In the genomic region with DNA sequence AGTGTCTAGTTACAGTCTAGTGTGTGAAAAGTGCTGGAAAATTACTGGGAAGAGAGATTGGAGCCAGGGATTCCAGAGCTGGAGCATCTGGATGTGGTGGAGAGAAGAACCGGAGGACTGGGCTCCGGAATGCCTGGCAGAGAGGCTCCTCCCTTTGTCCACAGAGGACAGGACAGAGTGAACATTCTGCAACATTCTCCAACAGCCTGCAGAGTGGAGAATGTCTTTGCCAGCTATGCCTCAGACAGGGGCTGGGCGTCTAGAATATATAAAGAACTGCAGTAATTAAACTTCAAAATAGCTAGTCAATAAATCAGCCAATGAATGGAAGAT, we compare ENCODE assay signal across 9 mouse cellular contexts. TPM values are rescaled to one million over a fixed set of nuclear protein-coding genes. Genes with fewer than 3 reads are reported as not detected.
A peak's percentile ranks its signal among the peaks of the same experiment; 100 is the strongest.
DNase-seq lines count a peak whose midpoint lies in the region; ATAC-seq and TF ChIP-seq lines count a peak whose summit lies in the region.
"Had no signal": no experiment of that assay in that cellular context is flagged by ENCODE, and none has a peak within 500 bp of the region (broad histone marks: within the 10 kb centered on the region; RNA-seq: fewer than 3 reads in every experiment).

No protein-coding gene starts in this region.

- H3K27me3 ChIP-seq in lung, embryonic 14.5 days (ENCODE audit: insufficient read depth, low read length), result no peaks in the 10 kb centered on the region
- H3K27me3 ChIP-seq in hindbrain, embryonic 12.5 days, result peaks cover 16% of the 10 kb centered on the region
- H3K27me3 ChIP-seq in midbrain, postnatal 0 days (ENCODE audit: insufficient read depth, low read length), result no peaks in the 10 kb centered on the region

- H3K4me1 ChIP-seq in lung, embryonic 14.5 days (ENCODE audit: insufficient read depth), result no peaks in the 10 kb centered on the region
- H3K4me1 ChIP-seq in hindbrain, embryonic 12.5 days, result peaks cover 4% of the 10 kb centered on the region; the same call in 1 of the 2 replicates
- H3K4me1 ChIP-seq in midbrain, postnatal 0 days (ENCODE audit: insufficient read depth, low read length), result peaks cover 3% of the 10 kb centered on the region; the same call in 1 of the 2 replicates

- H3K4me3 ChIP-seq in lung, embryonic 14.5 days (ENCODE audit: low read depth, low read length), result peak overlapping the region; percentile 57; the same call in 1 of the 2 replicates
- H3K4me3 ChIP-seq in hindbrain, embryonic 12.5 days, result no peak overlapping the region
- peak overlapping the region; percentile 76 for H3K4me3 ChIP-seq in midbrain, postnatal 0 days (ENCODE audit: low read depth, low read length)

- no peaks in the 10 kb centered on the region for H3K9me3 ChIP-seq in lung, embryonic 14.5 days (ENCODE audit: low read depth, low read length)
- no peaks in the 10 kb centered on the region for H3K9me3 ChIP-seq in hindbrain, embryonic 12.5 days (replicated peaks)
- no peaks in the 10 kb centered on the region for H3K9me3 ChIP-seq in midbrain, postnatal 0 days (ENCODE audit: low read length)

- no peaks in the 10 kb centered on the region for H3K36me3 ChIP-seq in lung, embryonic 14.5 days (ENCODE audit: insufficient read depth)
- no peaks in the 10 kb centered on the region for H3K36me3 ChIP-seq in hindbrain, embryonic 12.5 days
- no peaks in the 10 kb centered on the region for H3K36me3 ChIP-seq in midbrain, postnatal 0 days (ENCODE audit: insufficient read depth, low read length)

- H3K4me2 ChIP-seq in lung, embryonic 14.5 days, result peak overlapping the region; percentile 99
- peak overlapping the region; percentile 98 for H3K4me2 ChIP-seq in hindbrain, embryonic 12.5 days (replicated peaks)
- peak overlapping the region; percentile 57 for H3K4me2 ChIP-seq in midbrain, postnatal 0 days (ENCODE audit: low read depth, low read length, poor library complexity, severe bottlenecking)

- H3K9ac ChIP-seq in lung, embryonic 14.5 days, result no peak overlapping the region
- H3K9ac ChIP-seq in hindbrain, embryonic 12.5 days, result 0 out of 2 replicates have a peak overlapping the region, but pooled peaks have one; percentile 8
- peak overlapping the region; percentile 89 for H3K9ac ChIP-seq in midbrain, postnatal 0 days (replicated peaks; ENCODE audit: low read length, poor library complexity, severe bottlenecking)

- no peak overlapping the region for H3K27ac ChIP-seq in lung, embryonic 14.5 days (ENCODE audit: low read depth)
- no peak overlapping the region for H3K27ac ChIP-seq in hindbrain, embryonic 12.5 days
- peak overlapping the region; percentile 89; the same call in 1 of the 2 replicates for H3K27ac ChIP-seq in midbrain, postnatal 0 days (ENCODE audit: low read depth, low read length)

- no peak for TF ChIP-seq CTCF in lung, embryonic 14.5 days (IDR thresholded peaks at IDR 0.05; ENCODE audit: low read depth)
- TF ChIP-seq CTCF in midbrain, postnatal 0 days (IDR thresholded peaks at IDR 0.05), result no peak

- no peak for ATAC-seq in lung, embryonic 14.5 days (ENCODE audit: insufficient read depth)
- no peak for ATAC-seq in hindbrain, embryonic 12.5 days (ENCODE audit: low FRiP score)
- ATAC-seq in midbrain, postnatal 0 days (ENCODE audit: low FRiP score), result no peak

- DNase-seq in lung, embryonic 14.5 days, result peak; percentile 22
- DNase-seq in lung, postnatal 25 days (ENCODE audit: low spot score), result no peak
- peak; percentile 59 to 69 for DNase-seq in kidney, adult 8-10 months
- DNase-seq in midbrain, postnatal 0 days (ENCODE audit: low spot score), result peak; percentile 31
- DNase-seq in yolk sac, embryonic 10.5 days (ENCODE audit: low spot score), result no peak
- no peak for DNase-seq in adrenal gland, postnatal 36 days
- DNase-seq: layer of hippocampus, adult 9-11 months had no signal

- WGBS in lung, embryonic 14.5 days, result 34% methylated on average over 3 of the region's 3 CpGs
- WGBS in hindbrain, embryonic 12.5 days, result 56% methylated on average over 3 of the region's 3 CpGs
- 62% methylated on average over 3 of the region's 3 CpGs for WGBS in midbrain, postnatal 0 days

RNA-seq across cellular contexts. Expression of a gene that starts 2.7 kb away (rescaled TPM):
- not detected in 2 replicates for polyA plus RNA-seq in lung, embryonic 14.5 days (2014; fragmentation: Nextera tagmentation; extraction: Ambion mirVana)
- not detected in 2 replicates for polyA plus RNA-seq in hindbrain, embryonic 12.5 days (2016; fragmentation: Nextera tagmentation; extraction: Ambion mirVana)
- 0.16 and 2.5 TPM in 2 replicates for total RNA-seq in midbrain, postnatal 0 days (2014; rRNA removed)
- polyA plus RNA-seq in midbrain, postnatal 0 days (2015; fragmentation: Nextera tagmentation; extraction: Ambion mirVana), result 0.28 and 0.52 TPM in 2 replicates
- under 1 TPM in 1 of 2 experiments, not detected in 1; 0.53 TPM for total RNA-seq in adrenal gland, postnatal 36 days (2021)
- polyA plus RNA-seq: small intestine, adult 2 months had no signal

RNA-seq across cellular contexts. Expression of a gene that starts 36.1 kb away (rescaled TPM):
- not detected in 2 replicates for polyA plus RNA-seq in lung, embryonic 14.5 days (2014; fragmentation: Nextera tagmentation; extraction: Ambion mirVana)
- not detected in 2 replicates for polyA plus RNA-seq in hindbrain, embryonic 12.5 days (2016; fragmentation: Nextera tagmentation; extraction: Ambion mirVana)
- not detected in 2 replicates for total RNA-seq in midbrain, postnatal 0 days (2014; rRNA removed)
- polyA plus RNA-seq in midbrain, postnatal 0 days (2015; fragmentation: Nextera tagmentation; extraction: Ambion mirVana), result not detected in 2 replicates
- under 1 TPM in 1 of 2 experiments, not detected in 1; 0.33 TPM for total RNA-seq in adrenal gland, postnatal 36 days (2021)
- polyA plus RNA-seq: small intestine, adult 2 months had no signal

RNA-seq across cellular contexts. Expression of a gene that starts 51.5 kb away (rescaled TPM):
- 34.9 and 37.9 TPM in 2 replicates for polyA plus RNA-seq in lung, embryonic 14.5 days (2014; fragmentation: Nextera tagmentation; extraction: Ambion mirVana)
- polyA plus RNA-seq in hindbrain, embryonic 12.5 days (2016; fragmentation: Nextera tagmentation; extraction: Ambion mirVana), result 15.6 and 17.2 TPM in 2 replicates
- 2.3 and 4.2 TPM in 2 replicates for total RNA-seq in midbrain, postnatal 0 days (2014; rRNA removed)
- 2.4 and 2.7 TPM in 2 replicates for polyA plus RNA-seq in midbrain, postnatal 0 days (2015; fragmentation: Nextera tagmentation; extraction: Ambion mirVana)
- 1 to 10 TPM; 3.2 to 6.4 TPM for total RNA-seq in adrenal gland, postnatal 36 days (2021)

Comparison
In these comparisons a context has a peak if more than half of its experiments do, and no peak if none do; other contexts are left out.
1. DNase-seq: peak in lung, embryonic 14.5 days (single experiment), kidney, adult 8-10 months (2 of 2) and midbrain, postnatal 0 days (single experiment); none in lung, postnatal 25 days (single experiment), yolk sac, embryonic 10.5 days (single experiment) and adrenal gland, postnatal 36 days (0 of 2).
2. Peak in every context shown above with its lines, with median percentiles within 50 percentile points of each other: H3K4me2 ChIP-seq.